Mouse (Mus musculus) CH12.LX (cell line): ENCODE data around the gene Npas3. TPM values are rescaled to one million over a fixed set of nuclear protein-coding genes. Genes with fewer than 3 reads are reported as not detected.

Experiments
- DNase-seq: peaks from one replicate; pipeline ENCODE4 v3.0.0-alpha.2; 2013; ENCODE audit errors: extremely low read depth
- H3K27ac ChIP-seq: 2 replicates; pipeline ENCODE4 v1.5.1; 2012; ENCODE audit warnings: low read depth, mild to moderate bottlenecking, control low read depth, moderate library complexity; ENCODE audit not compliant: insufficient read depth
- H3K27me3 ChIP-seq: replicated peaks from 2 replicates; pipeline ENCODE3; 2012; ENCODE audit warnings: inconsistent platforms
- H3K36me3 ChIP-seq, 2 experiments: replicated peaks in 1 of 2; 2 replicates each; pipeline versions ENCODE3 to v1.6.1; 2012; ENCODE audit warnings: inconsistent platforms in 1 of 2, low read length in 1 of 2, mild to moderate bottlenecking in 1 of 2, mixed read lengths in 1 of 2, moderate library complexity in 1 of 2; ENCODE audit not compliant: control insufficient read depth in 1 of 2, insufficient read depth in 1 of 2
- H3K4me1 ChIP-seq, 2 experiments: 2 replicates each; pipeline ENCODE4 v1.6.1; 2012; ENCODE audit warnings: inconsistent platforms in 1 of 2, moderate library complexity in 1 of 2; ENCODE audit not compliant: insufficient read depth in 2 of 2, control insufficient read depth in 1 of 2
- H3K4me2 ChIP-seq: 2 replicates; pipeline ENCODE4 v1.6.1; 2012; ENCODE audit warnings: low read depth, mild to moderate bottlenecking, control low read depth; ENCODE audit not compliant: poor library complexity, insufficient read depth, severe bottlenecking
- H3K4me3 ChIP-seq, 3 experiments: fragments of 150-350 bp in 1 of 3; sonication (generic) in 1 of 3; replicated peaks in 1 of 3; 2 replicates each; pipeline versions ENCODE3 to v1.5.1; 2011 to 2012; ENCODE audit warnings: low read depth in 2 of 3, low read length in 2 of 3, mild to moderate bottlenecking in 2 of 3, moderate library complexity in 2 of 3, control low read depth in 1 of 3, improper control_type of control experiment in 1 of 3, inconsistent platforms in 1 of 3, mixed read lengths in 1 of 3; ENCODE audit not compliant: poor library complexity in 1 of 3
- H3K79me2 ChIP-seq: replicated peaks from 2 replicates; pipeline ENCODE4 v1.6.1; 2012; ENCODE audit warnings: mild to moderate bottlenecking, moderate library complexity; ENCODE audit not compliant: control insufficient read depth, poor library complexity, insufficient read depth, severe bottlenecking; ENCODE audit errors: extremely low read depth
- H3K9ac ChIP-seq: 2 replicates; pipeline ENCODE4 v1.6.1; 2012; ENCODE audit warnings: low read depth, mild to moderate bottlenecking, control low read depth, moderate library complexity; ENCODE audit not compliant: insufficient read depth
- H3K9me3 ChIP-seq: replicated peaks from 2 replicates; pipeline ENCODE3; 2012; ENCODE audit warnings: low read length, inconsistent platforms, mixed read lengths
- CHD1 ChIP-seq: IDR thresholded peaks from 2 replicates; pipeline ENCODE4 v1.6.1; 2012; ENCODE audit warnings: low read depth, low read length, improper control_type of control experiment, inconsistent platforms
- CHD2 ChIP-seq: IDR thresholded peaks from 2 replicates; pipeline ENCODE4 v1.6.1; 2011; ENCODE audit warnings: low read length, improper control_type of control experiment
- E2F4 ChIP-seq: IDR thresholded peaks from 2 replicates; pipeline ENCODE4 v1.6.1; 2011; ENCODE audit warnings: low read depth, low read length, improper control_type of control experiment; ENCODE audit not compliant: insufficient replicate concordance
- ETS1 ChIP-seq: conservative IDR thresholded peaks from 2 replicates; pipeline ENCODE4 v1.6.1; 2012; ENCODE audit warnings: low read depth, mild to moderate bottlenecking, inconsistent platforms, low read length, improper control_type of control experiment, moderate library complexity
- IRF4 ChIP-seq: IDR thresholded peaks from 2 replicates; pipeline ENCODE4 v1.6.1; 2014; ENCODE audit warnings: low read depth, mild to moderate bottlenecking, inconsistent platforms, low read length, improper control_type of control experiment
- KAT2A ChIP-seq: IDR thresholded peaks from 2 replicates; pipeline ENCODE4 v1.6.1; 2012; ENCODE audit warnings: low read length, improper control_type of control experiment, inconsistent platforms; ENCODE audit not compliant: insufficient replicate concordance
- MAFK ChIP-seq: IDR thresholded peaks from 2 replicates; pipeline ENCODE4 v1.6.1; 2011; ENCODE audit warnings: low read length, improper control_type of control experiment; ENCODE audit not compliant: insufficient replicate concordance
- MEF2A ChIP-seq: IDR thresholded peaks from 2 replicates; pipeline ENCODE4 v1.6.1; 2014; ENCODE audit warnings: low read depth, mild to moderate bottlenecking, inconsistent platforms, low read length, improper control_type of control experiment, borderline replicate concordance
- MXI1 ChIP-seq: IDR thresholded peaks from 2 replicates; pipeline ENCODE4 v1.6.1; 2011; ENCODE audit warnings: mild to moderate bottlenecking, low read depth, low read length, improper control_type of control experiment
- NELFE ChIP-seq: IDR thresholded peaks from 2 replicates; pipeline ENCODE4 v1.6.1; 2011; ENCODE audit warnings: low read depth, low read length, improper control_type of control experiment
- NRF1 ChIP-seq: IDR thresholded peaks from 2 replicates; pipeline ENCODE4 v1.6.1; 2014; ENCODE audit warnings: low read depth, mild to moderate bottlenecking, inconsistent platforms, low read length, improper control_type of control experiment, moderate library complexity
- PAX5 ChIP-seq: IDR thresholded peaks from 2 replicates; pipeline ENCODE4 v1.6.1; 2012; ENCODE audit warnings: low read length, inconsistent platforms, mixed read lengths
- POLR2A ChIP-seq: IDR thresholded peaks from 2 replicates; pipeline ENCODE4 v1.6.1; 2011; ENCODE audit warnings: low read depth, mild to moderate bottlenecking, improper control_type of control experiment, low read length
- POLR2AphosphoS2 ChIP-seq: IDR thresholded peaks from 2 replicates; pipeline ENCODE4 v1.6.1; 2011; ENCODE audit warnings: low read depth, low read length, improper control_type of control experiment
- RCOR1 ChIP-seq: conservative IDR thresholded peaks from 2 replicates; pipeline ENCODE4 v1.6.1; 2012; ENCODE audit warnings: low read depth, mild to moderate bottlenecking, inconsistent platforms, low read length, improper control_type of control experiment
- SIN3A ChIP-seq: IDR thresholded peaks from 2 replicates; pipeline ENCODE4 v1.6.1; 2012; ENCODE audit warnings: low read length, improper control_type of control experiment, inconsistent platforms
- SMC3 ChIP-seq: IDR thresholded peaks from 2 replicates; pipeline ENCODE4 v1.6.1; 2011; ENCODE audit warnings: low read depth, low read length, improper control_type of control experiment
- TBP ChIP-seq: conservative IDR thresholded peaks from 2 replicates; pipeline ENCODE4 v1.6.1; 2011; ENCODE audit warnings: low read depth, low read length, improper control_type of control experiment
- ZNF384 ChIP-seq: IDR thresholded peaks from 2 replicates; pipeline ENCODE4 v1.6.1; 2012; ENCODE audit warnings: low read depth, low read length, improper control_type of control experiment, inconsistent platforms
- dilution Hi-C: fragments of 300-500 bp; cut with MboI; formaldehyde crosslinking; loops from 2 replicates; pipeline ENCODE4 v1.14.3; 2020; ENCODE audit warnings: low sequenced_read_pairs; ENCODE audit not compliant: extremely low pct_unique_long_range_greater_than_20kb, extremely low pct_ligation_motif_present
- in situ Hi-C: fragments of 300-500 bp; cut with MboI; formaldehyde crosslinking; loops from 3 replicates; pipeline ENCODE4 v1.14.3; 2019; ENCODE audit warnings: low sequenced_read_pairs, low pct_ligation_motif_present, low pct_unique_long_range_greater_than_20kb, mixed read lengths
- polyA plus RNA-seq: library from polyadenylated mRNA; unstranded; fragments of >175 nt; gene quantifications from 2 replicates; pipeline ENCODE4 v1.2.1, GENCODE M21; 2012; ENCODE audit warnings: low read depth; ENCODE audit not compliant: insufficient read length
- total RNA-seq, 2 experiments: library from RNA; depleted of rRNA; stranded (reverse); fragments of 300-350 nt in 1 of 2; fragments of >200 nt in 1 of 2; gene quantifications; 2 replicates each; pipeline ENCODE4 v1.2.3; 2012 to 2014

The Npas3 gene
- total and polyA plus RNA-seq, 3 experiments, result 0.13 TPM; not detected in 1

DNA sequence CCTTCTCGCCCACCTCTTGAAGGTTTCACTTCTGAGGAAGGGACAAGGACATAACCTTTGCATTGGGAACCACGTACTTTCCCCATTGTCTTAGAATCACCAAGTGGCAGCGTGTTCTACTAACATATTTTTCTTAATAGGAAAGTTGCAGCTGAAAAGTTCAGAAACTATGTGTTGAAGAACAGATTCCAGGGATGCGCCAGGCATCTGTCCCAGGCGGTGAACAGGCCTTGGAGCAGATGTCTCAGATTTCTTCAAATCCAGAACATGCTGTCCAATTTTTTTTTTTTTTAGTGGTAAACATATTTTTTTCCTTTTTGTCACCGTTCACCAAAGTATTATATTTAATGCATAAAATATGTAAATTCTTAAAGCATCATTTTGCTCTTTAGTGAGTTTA, 553.4 kb downstream of the Npas3 start:
- no peak for DNase-seq
- Histone ChIP-seq H3K4me2 (no peak overlapping the region), H3K9me3 (no peaks in the 10 kb centered on the region), H3K9ac (no peak overlapping the region), H3K4me1 (no peaks in the 10 kb centered on the region), H3K36me3 (no peaks in the 10 kb centered on the region), H3K79me2 (no peaks in the 10 kb centered on the region), H3K27ac (no peak overlapping the region), H3K4me3 (no peak overlapping the region), H3K27me3 (no peaks in the 10 kb centered on the region)
- in situ Hi-C loops (no loop called here), dilution Hi-C loops (no loop called here)
- TF ChIP-seq RCOR1, result no peak
- TF ChIP-seq KAT2A, result no peak
- TF ChIP-seq NELFE, result no peak
- TF ChIP-seq POLR2AphosphoS2, result no peak
- no peak for TF ChIP-seq NRF1
- TF ChIP-seq POLR2A, result no peak
- no peak for TF ChIP-seq TBP
- TF ChIP-seq SIN3A, result no peak
- no peak for TF ChIP-seq MXI1
- TF ChIP-seq MEF2A, result no peak
- TF ChIP-seq SMC3, result no peak
- TF ChIP-seq PAX5, result no peak
- TF ChIP-seq ZNF384, result no peak
- TF ChIP-seq CHD1, result no peak

- no peak for DNase-seq
- Histone ChIP-seq H3K36me3 (no peaks in the 10 kb centered on the region), H3K9ac (no peak overlapping the region), H3K9me3 (no peaks in the 10 kb centered on the region), H3K27ac (no peak overlapping the region), H3K4me1 (no peaks in the 10 kb centered on the region), H3K4me3 (no peak overlapping the region), H3K4me2 (no peak overlapping the region), H3K27me3 (no peaks in the 10 kb centered on the region), H3K79me2 (no peaks in the 10 kb centered on the region)
- dilution Hi-C loops (no loop called here), in situ Hi-C loops (no loop called here)
- no peak for TF ChIP-seq NRF1
- TF ChIP-seq TBP, result no peak
- TF ChIP-seq IRF4, result no peak
- no peak for TF ChIP-seq MAFK
- no peak for TF ChIP-seq ETS1
- no peak for TF ChIP-seq CHD2
- no peak for TF ChIP-seq SMC3
- TF ChIP-seq E2F4, result no peak
- no peak for TF ChIP-seq SIN3A
Measured at GRCm38 (mm10) chr12:53802381-53802780, 553.9 kb downstream of the Npas3 start.
